Mouse (Mus musculus): ENCODE results near the gene Rere.

DNA sequence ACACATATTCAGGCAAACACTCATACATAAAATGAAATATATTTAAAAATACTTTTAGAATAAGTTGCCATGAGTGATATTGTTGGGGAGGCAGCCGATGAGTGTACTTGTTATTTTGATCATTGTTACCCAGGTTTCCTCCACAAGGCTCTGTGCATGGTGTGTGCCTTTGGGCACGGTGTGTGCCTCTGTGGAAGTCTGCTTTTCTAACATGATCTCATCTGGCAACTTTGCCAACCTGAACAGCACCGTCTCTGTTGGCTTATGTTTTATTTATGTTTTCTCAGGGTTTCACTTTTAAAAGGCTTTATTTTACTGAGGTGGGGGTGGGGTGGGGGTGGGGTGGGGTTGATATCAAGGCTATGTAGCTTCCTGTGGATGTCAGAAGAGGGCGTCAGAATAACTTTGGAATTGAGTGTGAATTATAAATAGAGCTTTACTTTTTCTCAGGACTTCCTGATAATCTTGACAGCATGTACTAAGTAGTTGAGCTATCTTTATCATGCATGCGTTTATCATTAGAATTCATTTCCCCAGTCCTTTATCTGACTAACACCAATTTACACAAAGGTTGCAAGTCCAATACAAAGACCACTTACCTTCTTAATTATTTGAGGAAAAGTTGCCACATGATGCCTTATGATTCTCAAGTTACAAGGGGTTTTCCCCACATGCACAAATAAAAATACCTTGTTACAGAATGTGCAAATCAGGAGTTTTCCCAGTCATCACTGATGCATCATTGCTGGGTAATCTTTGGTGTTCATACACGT, 177.8 kb downstream of the Rere start:
- TF ChIP-seq CTCF (IDR thresholded peaks at IDR 0.05; ENCODE audit: control insufficient read depth, insufficient read depth, low read length) (no peak), POLR2A (IDR thresholded peaks at IDR 0.05; ENCODE audit: borderline replicate concordance, control insufficient read depth, low read depth, low read length) (no peak)

Data from bone marrow, adult 2 months (tissue).